Mouse (Mus musculus) left cerebral cortex, postnatal 10 days (tissue): Measurements from ENCODE around the gene Il18bp. TPM values are rescaled to one million over a fixed set of nuclear protein-coding genes. Genes with fewer than 3 reads are reported as not detected.
A peak's percentile ranks its signal among the peaks of the same experiment; 100 is the strongest.
"Not testable (repeated sequence)": the region's sequence is repeated elsewhere in the genome, so short reads cannot be mapped to it uniquely, and the experiment has no call there.

Experiments used
- DNase-seq, 2 experiments: peaks; one replicate each; pipeline ENCODE4 v3.0.0; 2021 to 2022; ENCODE audit warnings: low spot score in 2 of 2, mixed read lengths in 1 of 2; ENCODE audit errors: extremely low spot score in 1 of 2
- intact Hi-C: fragments of 180-260 bp; cut with DNase I; formaldehyde crosslinking; loops from one replicate; pipeline ENCODE4 v1.15.1; 2025
- total RNA-seq, 2 experiments: library from RNA; stranded (reverse); gene quantifications; 2 replicates each; pipeline ENCODE4 v1.2.3; 2021

Gene Il18bp
- total RNA-seq = 10 to 100 TPM in 1 of 2 experiments, 1 to 10 TPM in 1; 8.6 to 10.1 TPM

DNA sequence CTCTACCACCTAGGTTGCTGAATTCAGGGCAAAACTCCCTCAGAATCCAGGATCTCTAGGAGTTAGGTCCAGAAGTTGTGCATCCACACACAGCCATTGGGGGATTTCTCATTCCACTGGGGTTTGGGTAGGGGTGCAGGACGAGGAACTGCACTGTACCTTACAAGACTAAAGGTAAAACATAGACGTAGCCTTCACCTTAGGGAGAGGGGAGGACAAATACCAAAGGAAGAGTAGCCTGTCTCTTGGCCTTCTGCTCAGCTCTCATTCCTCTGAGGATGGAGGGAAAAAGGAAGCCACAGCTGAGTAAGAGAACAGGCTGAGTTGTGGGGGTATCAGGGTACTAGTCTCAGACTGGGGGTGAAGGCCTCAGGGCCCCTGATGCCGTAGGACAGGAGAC is at the start of gene Il18bp:
TSS of gene Il18bp (minus strand) at position 101 of the 400 bp plus-strand sequence.
- no peak for DNase-seq
- intact Hi-C loops = no loop called here

DNA sequence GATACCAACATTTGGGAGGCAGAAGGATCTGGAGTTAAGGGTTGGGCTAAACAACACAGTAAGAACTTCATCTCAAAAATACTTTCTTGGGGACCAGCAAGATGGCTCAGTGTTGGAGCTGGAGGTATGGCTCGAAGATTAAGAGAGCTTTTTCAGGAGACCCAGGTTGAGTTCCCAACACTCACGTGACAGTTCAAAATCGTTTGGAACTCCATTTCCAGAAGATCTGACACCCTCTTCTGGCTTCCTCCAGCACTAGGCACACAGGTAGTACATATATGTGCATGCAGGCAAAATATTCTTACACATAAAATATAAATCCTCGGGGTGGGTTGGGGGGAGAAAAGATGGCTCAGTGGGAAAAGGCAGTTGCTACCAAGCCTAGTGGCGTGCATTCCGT is 47.9 kb upstream of the Il18bp start:
- no peak for DNase-seq
- intact Hi-C loops = loop anchor here (5.0 kb wide), 1 partner anchor 54 kb away; no protein-coding TSS in a partner anchor

DNA sequence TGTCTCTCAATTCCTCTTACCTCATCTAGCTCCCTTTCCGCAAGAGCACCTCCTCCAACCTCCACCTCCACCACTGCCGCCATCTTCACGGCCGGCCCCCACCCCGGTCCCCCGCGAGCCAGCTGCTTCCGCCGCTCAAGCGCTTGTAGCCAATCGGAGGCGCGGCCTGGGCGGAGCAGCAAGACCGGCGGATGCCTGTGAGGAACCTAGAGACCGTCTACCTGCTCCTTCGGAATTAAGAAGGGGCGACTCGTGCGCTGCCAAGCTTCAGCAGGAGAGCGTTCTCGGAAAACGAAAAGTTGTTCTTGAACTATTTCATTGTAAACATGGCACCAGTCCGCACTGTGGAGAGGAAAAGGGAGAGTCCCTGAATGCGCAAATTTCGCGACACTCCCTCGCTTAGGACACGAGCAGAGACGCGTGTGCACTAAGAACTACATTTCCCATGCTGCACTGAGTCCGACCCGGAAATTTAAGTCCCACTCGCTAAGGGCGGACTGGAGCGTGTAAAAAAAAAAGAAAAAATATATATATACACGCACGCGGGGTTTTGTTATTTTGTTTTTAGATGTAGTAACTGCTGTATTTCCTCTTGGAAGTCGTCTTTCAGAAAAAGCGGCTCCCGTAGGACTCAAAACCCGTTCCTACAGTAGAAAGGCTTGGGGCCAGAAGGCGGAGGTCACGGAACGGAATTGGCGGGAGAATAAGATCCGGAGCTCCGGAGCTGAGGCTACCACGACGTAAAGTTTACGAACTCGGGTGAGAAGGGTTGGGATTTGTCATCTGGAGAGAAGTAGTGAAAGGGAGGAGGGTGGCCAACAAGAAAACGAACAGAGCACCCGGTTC is 46.8 kb upstream of the Il18bp start, which contains the start of the genes Rnf121, Xndc1 and Xntrpc:
TSS of gene Rnf121 (minus strand) at position 424 of the 846 bp plus-strand sequence.
TSS of gene Xndc1 (plus strand) at position 466 of the 846 bp plus-strand sequence.
TSS of gene Xntrpc (plus strand) at position 668 of the 846 bp plus-strand sequence.
- peak; percentile 90 to 96 for DNase-seq
- intact Hi-C loops = loop anchor here (5.0 kb wide), 1 partner anchor 53 kb away; no protein-coding TSS in a partner anchor

DNA sequence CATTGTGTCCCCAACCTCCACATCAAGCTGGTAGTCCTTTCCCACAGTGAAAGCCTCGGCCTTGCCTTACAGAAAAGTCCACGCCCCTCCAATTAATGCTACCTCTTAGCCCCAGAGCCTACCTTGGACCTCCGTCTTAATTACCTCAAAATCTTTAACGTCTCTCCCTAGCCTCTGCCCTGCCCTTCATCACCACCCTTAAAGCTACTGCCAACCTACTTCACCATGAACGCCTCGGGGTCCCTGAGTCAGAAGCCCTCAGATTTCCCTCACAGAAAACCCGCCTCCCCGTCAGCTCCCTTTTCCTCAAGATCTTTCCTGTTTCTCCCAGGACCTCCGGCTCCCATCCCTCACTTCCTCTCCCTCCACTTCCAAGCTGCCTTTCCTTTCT is 46.2 kb upstream of the Il18bp start:
- intact Hi-C loops = loop anchor here (5.0 kb wide), 1 partner anchor 52 kb away; no protein-coding TSS in a partner anchor
- peak in 1 of 2 experiments; percentile 13 for DNase-seq

DNA sequence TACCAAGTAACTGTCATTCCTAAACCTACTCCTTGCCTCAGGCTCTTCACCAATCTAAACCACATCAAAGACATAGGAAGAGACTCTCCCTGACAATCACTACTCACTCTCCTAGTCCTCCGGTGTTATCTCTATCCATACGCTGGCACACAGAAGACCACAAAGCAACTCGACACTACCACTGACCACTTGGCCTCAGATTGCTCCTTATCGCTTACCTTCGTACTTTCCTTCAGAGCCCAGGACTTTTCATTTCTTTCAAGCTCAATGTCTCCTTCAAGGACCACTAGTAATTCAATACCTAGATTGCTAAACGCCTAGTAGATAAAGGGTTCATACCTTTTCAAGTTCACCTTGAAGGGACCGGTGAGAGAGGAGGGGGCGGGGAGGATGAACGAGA is 45.4 kb upstream of the Il18bp start:
- intact Hi-C loops = no loop called here
- no peak for DNase-seq

DNA sequence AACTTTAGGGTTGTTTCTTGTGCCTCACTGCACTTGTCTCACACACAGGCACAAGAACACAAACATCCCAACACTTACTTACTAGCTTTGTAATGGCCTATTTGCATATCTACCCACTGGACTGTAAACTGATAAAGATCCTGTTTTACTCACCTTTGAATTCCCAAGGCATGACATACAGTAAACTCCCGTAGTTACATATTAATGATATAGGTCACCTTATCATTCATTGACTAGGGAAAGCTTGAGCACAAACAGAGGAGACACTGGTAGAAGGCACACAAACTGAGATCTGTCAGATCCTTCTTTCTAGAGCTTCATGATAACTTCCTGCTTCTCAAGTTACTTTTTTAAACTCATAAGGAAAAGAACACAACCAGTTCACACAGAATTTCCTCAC is 43.7 kb upstream of the Il18bp start:
- intact Hi-C loops = no loop called here
- DNase-seq = no peak

DNA sequence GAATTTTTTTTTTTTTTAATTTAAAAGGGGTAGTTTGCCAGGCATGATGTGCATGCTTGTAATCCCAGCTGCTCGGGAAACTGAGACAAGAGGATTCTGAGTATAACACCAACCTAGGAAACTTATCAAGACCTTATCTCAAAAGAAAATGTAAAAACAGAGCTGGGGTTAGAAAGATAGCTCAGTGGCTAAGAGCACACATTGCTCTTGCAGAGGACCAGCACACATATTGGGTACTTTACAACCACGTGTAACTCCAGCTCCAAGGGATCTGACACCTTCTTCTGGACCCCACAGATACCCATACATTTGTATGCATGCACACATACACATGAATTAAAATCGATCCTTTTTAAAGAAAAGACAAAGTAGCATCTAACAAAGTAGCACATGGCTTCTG is 42.9 kb upstream of the Il18bp start:
- DNase-seq = no peak
- intact Hi-C loops = no loop called here

DNA sequence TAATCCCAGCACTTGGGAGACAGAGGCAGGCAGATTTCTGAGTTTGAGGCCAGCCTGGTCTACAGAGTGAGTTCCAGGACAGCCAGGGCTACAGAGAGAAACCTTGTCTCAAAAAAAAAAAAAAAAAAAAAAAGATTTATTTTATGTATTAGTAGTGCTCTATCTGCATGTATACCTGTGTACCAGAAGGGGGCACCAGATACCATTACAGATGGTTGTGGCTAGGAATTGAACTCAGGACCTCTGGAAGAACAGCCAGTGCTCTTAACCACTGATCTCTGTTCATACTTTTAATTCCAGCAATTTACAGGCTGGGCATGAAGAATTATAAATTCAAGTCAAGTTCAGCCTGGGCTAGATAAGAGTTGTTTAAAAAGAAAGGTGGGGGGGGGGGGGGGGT is 30.0 kb upstream of the Il18bp start:
- intact Hi-C loops, DNase-seq: not testable (repeated sequence)

DNA sequence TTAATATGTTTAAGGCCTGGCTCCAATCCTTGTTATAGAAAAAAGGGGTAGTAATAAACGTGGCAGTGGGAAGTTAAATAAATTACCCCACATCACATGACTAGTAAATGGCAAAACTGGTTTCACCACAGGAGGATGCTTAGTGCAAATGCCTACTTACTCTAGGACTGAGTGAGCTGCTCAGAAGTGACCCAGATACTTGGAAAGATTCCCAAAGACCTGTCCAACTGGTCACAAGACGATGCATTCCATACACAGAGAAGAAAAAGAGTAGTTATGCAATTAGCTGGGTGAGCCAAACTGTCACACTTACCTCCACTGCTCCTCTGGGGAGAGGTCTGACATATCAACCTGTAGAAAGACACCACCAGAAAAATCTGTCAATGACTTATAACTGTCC is 23.8 kb upstream of the Il18bp start:
- no peak for DNase-seq
- intact Hi-C loops = no loop called here

DNA sequence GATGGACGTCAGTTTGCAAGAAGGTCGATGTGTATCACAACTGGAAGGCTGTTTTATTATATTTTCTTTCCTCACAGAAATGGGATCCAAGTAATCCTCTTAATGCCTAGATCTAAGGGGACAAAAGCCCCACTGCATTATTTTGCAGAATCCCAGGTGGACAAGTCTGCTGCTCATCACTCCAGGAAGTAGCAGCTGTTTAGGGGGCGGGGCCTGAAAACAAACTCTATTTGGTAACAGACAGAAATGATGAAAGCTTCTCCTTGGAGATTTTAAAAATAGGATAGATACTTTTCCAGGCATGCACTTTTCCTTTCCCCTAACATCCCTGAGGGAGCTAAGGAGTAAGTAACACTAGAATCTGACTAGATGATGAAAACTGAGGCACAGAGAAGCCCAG is 18.8 kb upstream of the Il18bp start:
- no peak for DNase-seq
- intact Hi-C loops = no loop called here

DNA sequence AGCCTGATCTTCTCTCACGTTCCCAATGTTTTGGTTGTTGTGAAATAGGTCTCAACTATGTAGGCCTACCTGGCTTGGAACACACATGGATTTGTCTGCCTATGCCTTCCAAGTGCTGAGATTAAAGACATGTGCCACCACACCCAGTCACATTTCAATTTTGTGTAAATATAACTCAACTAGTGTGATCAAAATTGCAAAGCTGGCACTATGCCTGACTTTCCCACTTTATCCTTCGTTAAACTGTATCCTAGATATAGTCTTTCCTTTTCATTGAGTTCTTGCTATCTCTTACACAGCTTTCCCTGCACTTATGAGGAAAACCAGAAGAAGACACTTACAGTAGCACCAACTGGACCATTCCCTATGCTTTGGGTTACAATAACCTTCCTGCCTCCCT is 17.0 kb upstream of the Il18bp start:
- intact Hi-C loops = no loop called here
- no peak for DNase-seq

DNA sequence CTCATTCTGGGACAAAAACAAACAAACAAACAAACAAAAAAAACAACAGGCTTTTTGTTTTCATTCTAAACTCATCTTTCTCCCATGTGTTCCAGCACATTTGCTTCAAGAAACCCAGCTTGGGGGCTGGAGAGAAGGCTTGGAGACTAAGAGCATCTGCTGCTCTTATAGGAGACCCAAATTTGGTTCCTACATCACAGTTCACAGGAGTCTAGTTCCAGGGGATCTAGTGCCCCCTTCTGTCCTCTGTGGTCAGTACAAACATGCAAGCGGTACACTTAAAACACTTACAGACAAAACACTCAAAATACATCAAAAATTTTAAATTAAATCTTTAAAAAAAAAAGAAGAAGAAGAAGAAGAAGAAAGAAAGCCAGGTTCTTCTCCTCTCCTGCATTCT is 16.4 kb upstream of the Il18bp start:
- no peak for DNase-seq
- intact Hi-C loops = no loop called here

DNA sequence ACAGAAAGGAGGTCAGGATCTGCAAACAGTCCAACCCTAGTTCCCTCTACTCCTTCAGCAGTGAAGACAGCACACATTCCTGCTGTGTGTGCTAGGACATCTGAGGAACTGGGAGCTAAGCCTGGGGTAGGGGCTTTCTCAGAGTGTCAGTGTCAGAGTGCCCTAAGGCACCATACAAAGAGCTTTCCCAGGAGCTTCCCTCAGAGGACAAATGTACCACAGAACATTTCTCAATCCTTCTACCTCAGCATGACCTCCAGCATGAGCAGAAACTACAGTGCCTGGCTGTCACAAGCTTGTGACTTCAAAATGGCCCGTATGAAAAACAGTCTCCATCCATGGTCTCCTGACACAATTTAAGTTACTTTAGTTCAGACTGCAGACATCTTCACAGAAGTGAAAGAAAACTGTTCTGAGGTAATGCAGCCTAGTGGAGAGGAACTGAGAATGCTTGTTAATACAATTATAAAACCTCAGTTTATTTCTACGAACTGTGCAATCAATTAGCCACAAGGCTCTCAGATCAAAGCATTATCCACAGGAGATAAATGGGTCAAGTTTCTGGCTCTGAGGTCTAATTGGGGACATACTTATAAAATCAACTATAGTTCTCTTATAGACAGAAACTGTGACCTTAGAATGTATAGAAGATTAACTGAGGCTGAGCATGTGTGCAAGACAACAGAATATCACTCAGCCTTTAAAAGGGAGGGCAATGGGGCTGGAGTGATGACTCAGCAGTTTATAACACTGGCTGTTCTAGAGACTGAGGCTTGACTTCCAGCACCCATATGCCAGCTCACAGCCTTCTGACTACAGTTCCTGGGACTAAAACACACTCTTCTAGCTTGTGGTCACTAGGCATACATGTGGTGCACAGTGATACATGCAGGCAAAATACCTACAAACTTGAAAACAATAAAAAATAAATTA is 7.0 kb upstream of the Il18bp start:
- intact Hi-C loops = no loop called here

DNA sequence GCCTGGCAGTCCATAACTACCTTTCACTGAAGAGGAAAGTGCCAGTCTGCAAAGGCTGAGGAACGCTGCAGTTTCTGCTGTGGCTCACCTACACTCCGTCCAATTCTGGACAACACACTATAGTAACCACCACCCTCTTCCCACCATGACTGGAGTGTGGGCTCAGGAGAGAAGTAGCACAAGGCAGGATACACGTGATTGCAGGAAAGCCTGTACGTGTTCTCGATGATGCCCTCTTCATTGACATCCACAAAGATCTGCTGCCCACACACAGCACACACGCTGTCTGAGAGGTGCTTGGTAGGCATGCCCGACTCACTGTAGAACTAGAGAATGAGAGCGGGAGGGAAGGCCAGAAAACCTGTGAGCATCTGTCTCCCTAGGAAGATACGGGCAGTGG is 5.3 kb upstream of the Il18bp start:
- intact Hi-C loops = no loop called here
- DNase-seq = no peak

More for the DNA sequence above, 7.0 kb upstream of the Il18bp start:
- no peak for DNase-seq

DNA sequence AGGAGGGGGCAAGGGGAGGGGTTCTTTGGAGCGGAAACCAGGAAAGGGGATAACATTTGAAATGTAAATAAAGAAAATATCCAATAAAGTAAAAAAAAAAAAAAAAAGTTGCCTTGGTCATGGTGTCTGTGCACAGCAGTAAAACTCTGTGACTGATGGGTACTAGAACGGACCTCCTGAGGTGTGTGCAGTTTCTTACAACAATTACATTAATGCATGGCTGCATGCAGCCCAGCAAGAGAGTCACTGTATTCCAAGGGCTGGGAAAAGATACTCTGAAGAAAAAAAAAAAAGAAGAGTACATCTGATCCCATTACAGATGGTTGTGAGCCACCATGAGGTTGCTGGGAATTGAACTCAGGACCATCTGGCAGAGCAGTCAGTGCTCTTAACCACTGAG is 2.4 kb upstream of the Il18bp start:
- intact Hi-C loops = not testable (repeated sequence)

DNA sequence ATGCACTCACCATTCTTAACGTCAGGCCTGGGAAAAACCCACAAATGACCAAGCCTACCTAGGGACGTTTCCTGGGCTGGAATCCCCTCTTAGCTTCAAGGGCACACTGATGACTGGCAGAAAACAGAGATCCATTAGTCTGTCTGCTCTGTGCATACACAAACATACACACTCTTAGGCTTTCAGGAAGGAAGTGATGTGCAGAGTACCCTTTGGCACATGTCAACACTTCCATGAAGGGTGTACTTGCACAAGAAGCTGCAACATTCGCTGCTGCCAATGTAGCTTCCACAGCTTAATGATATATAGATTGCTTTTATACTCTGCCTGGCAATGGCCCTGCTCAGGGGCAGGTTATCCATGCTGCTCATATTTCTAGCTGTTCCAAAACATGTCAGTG is 872 bp upstream of the Il18bp start:
- intact Hi-C loops = no loop called here
- DNase-seq = no peak

More for the DNA sequence above, 2.4 kb upstream of the Il18bp start:
- not testable (repeated sequence) for DNase-seq

DNA sequence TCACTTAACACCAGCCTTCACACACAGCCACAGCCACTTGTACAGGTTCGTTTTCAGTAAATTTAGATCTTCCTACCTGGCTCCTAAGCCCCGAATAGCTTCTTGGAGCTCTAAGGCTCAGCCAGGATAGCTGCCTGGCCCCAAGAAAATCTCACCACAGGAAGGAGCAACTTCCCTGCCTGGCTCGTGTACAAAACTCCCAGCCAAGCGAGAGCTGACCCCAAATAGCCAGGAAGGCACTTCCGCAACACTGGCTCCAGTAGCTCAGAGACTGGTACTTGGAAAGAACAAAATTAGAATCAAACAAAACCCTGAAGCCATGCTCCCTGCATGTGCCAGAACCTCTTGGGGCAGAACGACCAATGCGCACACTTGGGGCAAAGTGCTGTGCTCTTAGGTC is 456 bp downstream of the Il18bp start:
- intact Hi-C loops = no loop called here
- DNase-seq = no peak

DNA sequence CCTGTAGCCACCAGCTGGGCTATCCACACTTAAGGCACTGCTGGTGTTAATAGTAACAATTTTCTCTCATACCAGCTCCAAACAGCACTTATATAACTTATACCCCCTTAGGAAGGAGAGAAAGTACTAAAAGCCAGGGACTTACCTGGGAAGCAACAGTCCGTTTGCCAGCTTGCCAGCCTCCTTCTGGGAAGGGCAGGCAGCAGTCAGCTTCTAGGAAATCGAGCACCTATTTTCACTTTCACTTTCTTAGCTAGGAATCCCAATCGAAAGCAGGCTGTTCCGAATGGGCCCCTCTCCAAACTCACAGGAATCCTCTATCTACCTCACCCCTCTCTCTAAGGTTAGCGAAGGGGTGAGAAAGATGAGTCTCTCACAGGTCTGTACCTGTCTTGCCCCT is 1.0 kb downstream of the Il18bp start:
- intact Hi-C loops = no loop called here

DNA sequence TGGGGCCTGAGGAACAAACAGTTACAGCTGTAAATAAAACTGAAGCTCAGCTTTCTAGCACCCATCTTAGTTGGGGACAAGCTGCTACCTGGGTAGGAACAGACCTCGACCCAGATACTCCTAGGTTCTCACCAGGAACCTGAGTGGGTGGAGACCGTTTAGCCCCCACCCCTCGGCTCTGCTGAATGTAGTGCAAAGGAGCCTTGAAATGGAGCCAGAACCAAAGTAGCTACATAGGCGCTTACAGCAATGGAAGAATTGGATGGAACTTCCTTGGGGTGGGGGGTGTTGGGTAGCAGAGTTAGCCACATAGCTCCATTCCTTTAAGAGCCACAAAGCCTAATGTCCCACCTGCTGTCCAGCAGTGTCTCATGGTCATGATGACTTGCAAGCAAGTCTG is 1.6 kb downstream of the Il18bp start:
- DNase-seq = no peak
- intact Hi-C loops = no loop called here

More for the DNA sequence above, 1.0 kb downstream of the Il18bp start:
- DNase-seq = no peak
